Mouse (Mus musculus) layer of hippocampus, adult 2 months (tissue): Measurements from ENCODE around the gene Far2. TPM values are rescaled to one million over a fixed set of nuclear protein-coding genes. Genes with fewer than 3 reads are reported as not detected.

Source experiments
- DNase-seq, 2 experiments: peaks; one replicate each; pipeline ENCODE4 v3.0.0; 2022; ENCODE audit warnings: low spot score in 2 of 2
- H3K27ac ChIP-seq: fragments of 200-600 bp; 2 replicates; pipeline ENCODE4 v1.8.1; 2022
- H3K4me3 ChIP-seq: fragments of 200-600 bp; 2 replicates; pipeline ENCODE4 v1.8.1; 2022; ENCODE audit warnings: mild to moderate bottlenecking
- CTCF ChIP-seq: fragments of 200-600 bp; conservative IDR thresholded peaks from 2 replicates; pipeline ENCODE4 v1.8.1; 2022; ENCODE audit warnings: antibody characterized with exemption, mild to moderate bottlenecking, moderate library complexity
- total RNA-seq, 2 experiments: library from RNA; stranded (reverse); gene quantifications; 2 replicates each; pipeline ENCODE4 v1.2.3; 2021

Far2 gene
- total RNA-seq, 2 experiments from 2014 or later: 13.0 to 15.7 TPM

GRCm38 (mm10) chr6:148097039-148097438, 50.0 kb downstream of the Far2 start:
- Histone ChIP-seq H3K4me3 (no peak overlapping the region), H3K27ac (no peak overlapping the region)
- no peak for TF ChIP-seq CTCF
- DNase-seq: no peak

DNA sequence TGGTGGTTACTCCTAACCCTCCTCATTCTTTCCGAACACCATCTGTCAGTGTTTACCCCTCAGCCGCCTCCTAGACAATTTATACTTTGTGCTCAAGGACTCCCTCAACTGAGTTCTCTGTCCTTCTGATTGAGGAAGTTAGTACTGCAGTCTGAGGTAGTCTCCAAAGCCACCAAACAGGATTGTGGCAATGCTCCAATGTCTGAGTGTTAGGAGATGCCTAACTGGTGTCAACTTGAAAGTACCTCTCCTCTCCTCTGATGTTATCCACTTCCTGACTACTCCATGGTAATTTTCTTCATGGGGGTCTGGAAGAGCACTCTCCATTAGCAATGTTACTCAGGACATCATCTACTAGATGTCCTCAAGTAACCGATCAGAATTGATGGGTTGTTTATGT, 54.9 kb downstream of the Far2 start:
- no peak for DNase-seq
- no peak for TF ChIP-seq CTCF
- no peak overlapping the region for H3K4me3 ChIP-seq
- H3K27ac ChIP-seq: no peak overlapping the region

DNA sequence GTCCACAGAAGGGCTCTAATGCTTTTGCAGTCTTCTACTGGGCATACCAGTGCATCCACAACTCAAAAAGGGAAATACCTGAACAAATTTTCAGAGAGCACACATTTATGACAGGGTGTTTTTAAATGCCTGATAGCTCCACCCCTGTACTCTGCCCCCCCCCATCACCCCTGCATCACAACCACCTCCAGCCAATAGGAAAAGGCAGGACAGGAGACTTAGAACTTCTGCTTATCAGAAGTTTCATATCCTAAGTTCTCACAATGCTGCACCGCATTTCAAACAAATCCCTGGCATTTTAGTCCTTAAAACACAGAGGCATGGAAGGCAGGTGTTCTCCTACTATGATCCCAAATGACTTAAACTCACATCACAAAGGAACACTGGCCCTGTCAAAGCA, 55.4 kb downstream of the Far2 start:
- no peak for TF ChIP-seq CTCF
- DNase-seq: no peak
- Histone ChIP-seq H3K4me3 (no peak overlapping the region), H3K27ac (no peak overlapping the region)

DNA sequence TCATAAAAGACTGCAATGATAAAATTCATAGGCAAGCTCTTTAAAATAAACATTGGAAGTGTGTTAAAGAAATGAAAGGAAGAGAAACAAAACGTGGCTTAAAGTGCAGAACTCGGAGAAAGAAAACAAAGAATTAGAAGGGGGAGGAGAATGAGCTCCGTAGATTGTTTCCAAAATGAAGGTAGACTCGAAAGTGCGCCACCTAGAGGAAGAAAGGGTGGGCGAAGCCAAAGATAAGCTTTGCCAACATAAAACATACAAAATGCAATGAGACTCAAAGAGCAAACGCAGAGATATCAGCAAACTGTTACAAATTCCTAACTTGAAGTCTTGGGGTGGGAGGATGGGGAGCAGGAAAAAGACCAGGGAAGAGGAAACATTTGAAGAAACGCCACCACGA, 57.2 kb downstream of the Far2 start:
- peak in 1 of 2 experiments; percentile 19 for DNase-seq
- peak; percentile 77 for TF ChIP-seq CTCF
- Histone ChIP-seq H3K4me3 (no peak overlapping the region), H3K27ac (no peak overlapping the region)

DNA sequence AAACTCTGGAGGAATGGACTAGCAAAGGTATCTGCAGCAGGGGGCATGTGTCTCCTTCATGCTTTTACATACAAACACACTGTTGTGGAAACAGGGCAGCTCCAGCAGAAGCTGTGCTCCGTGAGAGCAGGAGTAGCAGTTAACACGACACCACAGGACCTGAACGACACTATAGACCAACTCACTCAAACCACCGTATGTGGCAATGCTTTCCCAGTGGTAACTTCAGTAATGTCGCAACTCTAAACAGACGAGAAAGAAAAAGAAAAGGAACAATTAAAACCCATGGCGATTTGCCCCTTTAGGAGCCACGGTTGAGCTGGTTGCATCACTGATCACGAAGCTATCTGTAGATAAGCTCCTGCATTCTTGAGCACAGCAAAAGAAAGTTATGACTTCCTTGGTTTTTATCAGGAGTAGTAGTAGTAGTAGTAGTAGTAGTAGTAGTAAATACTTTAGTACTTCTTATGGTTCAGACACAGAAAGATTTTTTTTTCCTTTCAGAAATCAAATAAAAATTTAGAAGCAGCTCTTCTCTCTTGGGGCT, 58.7 kb downstream of the Far2 start:
- no peak for TF ChIP-seq CTCF
- no peak overlapping the region for H3K4me3 ChIP-seq
- H3K27ac ChIP-seq: no peak overlapping the region
- DNase-seq: no peak

- H3K27ac ChIP-seq: no peak overlapping the region; the same call in 1 of the 2 replicates
- TF ChIP-seq CTCF: no peak
- no peak overlapping the region for H3K4me3 ChIP-seq
- DNase-seq: no peak
These were observed 61.8 kb downstream of the Far2 start for GRCm38 (mm10) chr6:148108741-148109472.

DNA sequence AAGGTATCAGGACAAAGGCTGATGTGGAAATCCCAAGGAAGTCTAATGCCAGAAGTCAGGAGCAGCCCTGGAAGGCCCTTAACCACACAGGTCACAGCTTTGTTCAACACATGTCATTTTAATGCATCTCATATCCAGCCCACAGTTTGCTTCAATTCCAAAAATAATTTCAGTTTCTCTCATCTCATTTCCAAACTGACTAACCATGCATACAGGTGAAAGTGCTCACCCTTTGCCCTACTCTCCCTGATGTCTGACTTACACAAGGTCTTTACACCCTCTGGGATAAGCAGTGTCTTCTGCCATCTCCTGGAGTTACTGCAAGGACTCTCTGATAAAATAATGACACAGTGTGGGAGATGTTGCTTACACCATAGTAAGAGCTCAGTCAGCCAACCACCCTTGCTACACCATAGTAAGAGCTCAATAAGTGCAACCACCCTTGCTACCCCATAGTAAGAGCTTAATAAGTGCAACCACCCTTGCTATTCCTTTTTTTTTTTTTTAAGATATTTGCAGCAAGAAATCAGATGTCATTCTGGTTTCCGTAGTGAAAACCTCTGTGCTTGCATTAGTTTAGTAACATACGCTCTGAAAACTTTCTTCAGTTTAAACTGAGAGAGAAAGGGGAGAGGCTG, 64.1 kb downstream of the Far2 start:
- no peak overlapping the region for H3K27ac ChIP-seq
- no peak for DNase-seq
- TF ChIP-seq CTCF: no peak

DNA sequence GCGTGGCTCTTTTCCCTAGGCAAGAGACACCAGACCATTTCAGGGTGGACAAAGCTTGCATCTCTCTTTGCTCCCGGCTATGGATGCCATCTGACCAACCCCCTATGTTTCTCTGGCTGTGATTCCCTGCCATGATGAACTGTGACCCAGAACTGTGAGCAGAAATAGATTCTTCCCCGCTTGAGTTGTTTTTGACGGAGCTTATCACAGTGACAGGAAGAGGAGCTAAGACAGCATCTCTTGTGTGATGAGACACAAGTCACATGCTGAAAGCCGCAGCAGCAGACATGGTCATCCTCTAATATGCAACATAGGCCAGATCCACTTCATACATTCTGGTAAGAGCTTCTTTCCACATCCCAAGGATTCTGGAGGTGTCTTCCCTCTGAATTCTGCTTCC, 69.3 kb downstream of the Far2 start:
- TF ChIP-seq CTCF: no peak
- DNase-seq: no peak

More for the DNA sequence above, 64.1 kb downstream of the Far2 start:
- no peak overlapping the region for H3K4me3 ChIP-seq

DNA sequence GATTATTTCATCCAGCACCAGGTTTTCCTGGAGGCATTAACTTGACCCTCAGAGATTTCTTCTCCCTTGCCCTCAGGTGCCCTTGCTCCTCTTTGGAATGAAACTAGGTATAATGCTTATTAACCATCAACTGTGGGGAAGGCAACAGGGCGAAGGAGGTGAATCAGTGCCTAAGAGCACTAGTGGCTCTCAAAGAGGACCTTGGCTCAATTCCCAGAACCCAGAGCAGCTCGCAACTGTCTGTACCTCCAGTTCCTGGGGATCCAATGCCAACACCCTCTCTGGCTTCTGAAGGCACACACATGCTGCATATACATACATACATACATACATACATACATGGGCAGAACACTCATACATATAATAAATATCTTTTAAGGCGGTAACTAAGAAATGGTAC, 69.8 kb downstream of the Far2 start:
- no peak overlapping the region for H3K27ac ChIP-seq
- no peak for DNase-seq
- H3K4me3 ChIP-seq: no peak overlapping the region
- TF ChIP-seq CTCF: no peak

More for the DNA sequence above, 69.3 kb downstream of the Far2 start:
- Histone ChIP-seq H3K27ac (no peak overlapping the region), H3K4me3 (no peak overlapping the region)

GRCm38 (mm10) chr6:148117696-148118095, 70.6 kb downstream of the Far2 start:
- H3K4me3 ChIP-seq: no peak overlapping the region
- no peak for TF ChIP-seq CTCF
- no peak for DNase-seq
- H3K27ac ChIP-seq: no peak overlapping the region

DNA sequence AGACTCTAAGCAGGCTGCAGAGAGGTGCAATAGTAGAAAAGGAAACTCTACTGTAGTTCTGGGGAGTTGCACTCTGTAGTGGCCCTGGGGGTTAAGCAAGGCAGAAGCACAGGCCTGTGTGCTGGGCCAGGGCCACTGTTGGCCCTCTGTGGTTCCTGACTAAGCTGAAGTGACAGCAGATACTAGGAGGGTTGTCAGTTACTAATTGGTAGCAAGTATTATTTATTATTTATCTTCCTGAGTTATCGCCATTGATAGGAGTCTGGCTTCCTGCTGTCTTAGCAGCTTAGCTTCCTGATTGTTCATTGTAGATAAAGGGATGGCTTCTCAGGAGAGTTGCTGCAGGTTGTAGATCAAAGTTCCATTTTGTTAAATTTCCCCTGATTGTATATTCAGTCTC, 73.6 kb downstream of the Far2 start:
- TF ChIP-seq CTCF: no peak
- no peak for DNase-seq
- H3K27ac ChIP-seq: no peak overlapping the region
- no peak overlapping the region for H3K4me3 ChIP-seq

- Histone ChIP-seq H3K27ac (peak overlapping the region; percentile 28; the same call in 1 of the 2 replicates), H3K4me3 (peak overlapping the region; percentile 15; the same call in 1 of the 2 replicates)
- DNase-seq: peak; percentile 21 to 32
These were observed 79.8 kb downstream of the Far2 start for GRCm38 (mm10) chr6:148126851-148127250.

DNA sequence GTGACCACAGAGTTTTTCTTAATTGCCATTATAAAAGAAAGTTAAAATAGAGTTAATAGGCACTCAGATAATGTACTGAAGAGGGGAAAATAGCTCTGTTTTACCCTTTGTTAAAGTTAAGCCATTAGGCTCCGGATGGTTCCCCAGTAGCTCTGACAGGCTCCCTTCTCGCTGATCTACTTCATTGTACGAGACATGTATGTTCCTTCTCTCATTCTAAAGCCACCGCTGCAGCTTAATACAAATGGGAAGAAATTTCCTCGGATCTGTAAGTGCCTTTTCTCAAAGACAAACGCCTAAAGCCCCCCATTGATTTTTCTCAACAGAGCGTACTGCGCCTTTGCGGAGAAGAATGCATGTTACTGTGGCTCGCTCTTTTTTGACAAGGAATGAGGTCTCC, 85.3 kb downstream of the Far2 start:
- no peak for DNase-seq
- TF ChIP-seq CTCF: no peak
- H3K27ac ChIP-seq: no peak overlapping the region
- H3K4me3 ChIP-seq: no peak overlapping the region

DNA sequence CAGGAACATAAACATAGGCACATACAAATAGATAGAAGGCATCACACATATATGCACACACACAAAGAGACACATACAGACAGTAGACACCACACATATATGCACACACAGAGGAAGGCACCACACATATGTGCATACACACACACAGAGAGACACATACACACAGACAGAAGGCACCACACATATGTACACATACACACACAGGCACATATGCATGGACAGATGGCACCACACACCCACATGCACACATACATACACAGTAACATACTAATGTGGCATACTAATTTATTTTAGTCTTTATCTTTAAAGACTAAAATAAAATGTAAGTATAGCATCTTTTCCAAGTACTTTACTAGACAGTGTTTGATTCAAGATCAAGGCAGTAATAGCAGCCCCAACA, 86.5 kb downstream of the Far2 start:
- no peak overlapping the region for H3K4me3 ChIP-seq
- no peak overlapping the region for H3K27ac ChIP-seq
- no peak for TF ChIP-seq CTCF
- no peak for DNase-seq
